Mouse (Mus musculus) neural tube, embryonic 11.5 days (tissue): ENCODE results near the gene Ppm1h. TPM values are rescaled to one million over a fixed set of nuclear protein-coding genes. Genes with fewer than 3 reads are reported as not detected.

Source experiments
- ATAC-seq: fragments of 200-750 bp; cut with Nextera tagmentation; 2 replicates; pipeline ENCODE4 v1.8.0; 2017; ENCODE audit warnings: moderate number of reproducible peaks, mild to moderate bottlenecking, moderate TSS enrichment, moderate library complexity; ENCODE audit not compliant: insufficient read depth, low FRiP score, low TSS enrichment
- DNase-seq: peaks from one replicate; pipeline ENCODE4 v3.0.0-alpha.2; 2015; ENCODE audit warnings: low spot score
- H3K27ac ChIP-seq: fragments of 300-500 bp; sonication (generic); 2 replicates; pipeline ENCODE4 v1.5.1; 2014; ENCODE audit warnings: low read depth, mild to moderate bottlenecking, low read length
- H3K27me3 ChIP-seq: fragments of 300-500 bp; sonication (generic); 2 replicates; pipeline ENCODE4 v1.6.1; 2014; ENCODE audit warnings: mild to moderate bottlenecking, low read length, mixed read lengths; ENCODE audit not compliant: control insufficient read depth, insufficient read depth
- H3K36me3 ChIP-seq: fragments of 300-500 bp; sonication (generic); 2 replicates; pipeline ENCODE4 v1.6.1; 2014; ENCODE audit warnings: mild to moderate bottlenecking, low read length, moderate library complexity, mixed read lengths; ENCODE audit not compliant: control insufficient read depth, insufficient read depth
- H3K4me1 ChIP-seq: fragments of 300-500 bp; sonication (generic); 2 replicates; pipeline ENCODE4 v1.6.1; 2014; ENCODE audit warnings: low read length, mixed read lengths; ENCODE audit not compliant: control insufficient read depth, insufficient read depth
- H3K4me2 ChIP-seq: fragments of 300-500 bp; sonication (generic); 2 replicates; pipeline ENCODE4 v1.6.1; 2014; ENCODE audit warnings: low read depth, mild to moderate bottlenecking, moderate library complexity
- H3K4me3 ChIP-seq: fragments of 300-500 bp; sonication (generic); 2 replicates; pipeline ENCODE4 v1.5.1; 2014; ENCODE audit warnings: low read depth, low read length
- H3K9ac ChIP-seq: fragments of 300-500 bp; sonication (generic); 2 replicates; pipeline ENCODE4 v1.6.1; 2014; ENCODE audit warnings: mild to moderate bottlenecking, low read length
- H3K9me3 ChIP-seq: fragments of 300-500 bp; sonication (generic); 2 replicates; pipeline ENCODE4 v1.6.1; 2016; ENCODE audit warnings: low read length; ENCODE audit not compliant: control insufficient read depth
- WGBS: fragments of 180-500 bp; shearing (Covaris S2); extraction: QIAGEN DNeasy Blood & Tissue Kit; methylation state at CpG from one replicate; pipeline ENCODE4 v1.1.7; 2014; 5-methylcytosine and 5-hydroxymethylcytosine counted together
- polyA plus RNA-seq: library from polyadenylated mRNA; unstranded; fragments of >200 nt; fragmentation: Nextera tagmentation; extraction: Ambion mirVana; gene quantifications from 2 replicates; pipeline ENCODE4 v1.2.1, GENCODE M21; 2014

Ppm1h gene
- polyA plus RNA-seq, 1 experiment from 2014 or later, result 15.1 TPM

- Histone ChIP-seq H3K9ac (no peak overlapping the region), H3K27me3 (no peaks in the 10 kb centered on the region), H3K36me3 (no peaks in the 10 kb centered on the region), H3K4me3 (no peak overlapping the region), H3K4me2 (no peak overlapping the region), H3K27ac (no peak overlapping the region), H3K4me1 (peaks cover 11% of the 10 kb centered on the region; the same call in 1 of the 2 replicates), H3K9me3 (no peaks in the 10 kb centered on the region)
- DNase-seq (no peak), ATAC-seq (peak; percentile 35; the same call in 1 of the 2 replicates)
- 55% methylated on average over 8 of the region's 8 CpGs for WGBS
Measured at GRCm38 (mm10) chr10:122716286-122716685, 37.7 kb downstream of the Ppm1h start.

GRCm38 (mm10) chr10:122716739-122717474 is 38.3 kb downstream of the Ppm1h start:
- no peaks in the 10 kb centered on the region for H3K27me3 ChIP-seq
- H3K4me3 ChIP-seq, result no peak overlapping the region
- H3K27ac ChIP-seq, result no peak overlapping the region
- no peak overlapping the region for H3K9ac ChIP-seq
- DNase-seq, result no peak
- peaks cover 11% of the 10 kb centered on the region; the same call in 1 of the 2 replicates for H3K4me1 ChIP-seq
- WGBS, result 84% methylated on average over 14 of the region's 14 CpGs
- H3K4me2 ChIP-seq, result no peak overlapping the region
- no peaks in the 10 kb centered on the region for H3K36me3 ChIP-seq
- ATAC-seq, result no peak
- H3K9me3 ChIP-seq, result no peaks in the 10 kb centered on the region

GRCm38 (mm10) chr10:122717754-122718415 is 39.3 kb downstream of the Ppm1h start:
- H3K4me3 ChIP-seq, result no peak overlapping the region
- WGBS, result 78% methylated on average over 14 of the region's 14 CpGs
- no peak overlapping the region for H3K27ac ChIP-seq
- H3K4me2 ChIP-seq, result no peak overlapping the region
- no peaks in the 10 kb centered on the region for H3K27me3 ChIP-seq
- DNase-seq, result no peak
- no peaks in the 10 kb centered on the region for H3K36me3 ChIP-seq
- H3K9me3 ChIP-seq, result no peaks in the 10 kb centered on the region
- no peak overlapping the region for H3K9ac ChIP-seq
- H3K4me1 ChIP-seq, result peaks cover 9% of the 10 kb centered on the region; the same call in 1 of the 2 replicates
- no peak for ATAC-seq

GRCm38 (mm10) chr10:122718951-122719350 is 40.4 kb downstream of the Ppm1h start:
- Histone ChIP-seq H3K36me3 (no peaks in the 10 kb centered on the region), H3K27me3 (no peaks in the 10 kb centered on the region), H3K27ac (no peak overlapping the region), H3K4me1 (peaks cover 9% of the 10 kb centered on the region; the same call in 1 of the 2 replicates), H3K4me3 (no peak overlapping the region), H3K9ac (no peak overlapping the region), H3K4me2 (no peak overlapping the region), H3K9me3 (no peaks in the 10 kb centered on the region)
- DNase-seq (no peak), ATAC-seq (no peak)
- WGBS, result 92% methylated on average over 6 of the region's 7 CpGs

GRCm38 (mm10) chr10:122722111-122722510 is 43.5 kb downstream of the Ppm1h start:
- H3K4me2 ChIP-seq, result no peak overlapping the region
- 81% methylated on average over 6 of the region's 6 CpGs for WGBS
- H3K9ac ChIP-seq, result no peak overlapping the region
- no peak overlapping the region for H3K4me3 ChIP-seq
- no peaks in the 10 kb centered on the region for H3K9me3 ChIP-seq
- H3K27me3 ChIP-seq, result no peaks in the 10 kb centered on the region
- H3K36me3 ChIP-seq, result no peaks in the 10 kb centered on the region
- DNase-seq (no peak), ATAC-seq (no peak)
- H3K4me1 ChIP-seq, result no peaks in the 10 kb centered on the region
- H3K27ac ChIP-seq, result no peak overlapping the region

GRCm38 (mm10) chr10:122724692-122725091 is 46.1 kb downstream of the Ppm1h start:
- H3K9ac ChIP-seq, result no peak overlapping the region
- no peak for ATAC-seq

GRCm38 (mm10) chr10:122727228-122727627 is 48.7 kb downstream of the Ppm1h start:
- H3K27me3 ChIP-seq, result no peaks in the 10 kb centered on the region
- H3K27ac ChIP-seq, result no peak overlapping the region
- no peak overlapping the region for H3K4me3 ChIP-seq
- H3K9me3 ChIP-seq, result no peaks in the 10 kb centered on the region
- H3K36me3 ChIP-seq, result no peaks in the 10 kb centered on the region
- H3K4me1 ChIP-seq, result no peaks in the 10 kb centered on the region
- ATAC-seq (no peak), DNase-seq (no peak)
- no peak overlapping the region for H3K4me2 ChIP-seq
- WGBS, result 82% methylated on average over 4 of the region's 4 CpGs
- H3K9ac ChIP-seq, result no peak overlapping the region

More at GRCm38 (mm10) chr10:122724692-122725091, 46.1 kb downstream of the Ppm1h start:
- no peak overlapping the region for H3K27ac ChIP-seq
- no peak overlapping the region for H3K4me2 ChIP-seq
- WGBS, result 91% methylated on average over 4 of the region's 4 CpGs
- no peaks in the 10 kb centered on the region for H3K9me3 ChIP-seq
- no peak overlapping the region for H3K4me3 ChIP-seq
- H3K36me3 ChIP-seq, result no peaks in the 10 kb centered on the region
- H3K27me3 ChIP-seq, result no peaks in the 10 kb centered on the region
- H3K4me1 ChIP-seq, result no peaks in the 10 kb centered on the region
- DNase-seq, result no peak

GRCm38 (mm10) chr10:122728172-122728571 is 49.6 kb downstream of the Ppm1h start:
- no peak overlapping the region for H3K4me3 ChIP-seq
- H3K36me3 ChIP-seq, result no peaks in the 10 kb centered on the region
- no peak for DNase-seq
- ATAC-seq, result no peak
- H3K9ac ChIP-seq, result no peak overlapping the region
- no peaks in the 10 kb centered on the region for H3K27me3 ChIP-seq
- WGBS, result 91% methylated on average over 2 of the region's 2 CpGs
- no peak overlapping the region for H3K27ac ChIP-seq
- no peak overlapping the region for H3K4me2 ChIP-seq
- H3K9me3 ChIP-seq, result no peaks in the 10 kb centered on the region
- no peaks in the 10 kb centered on the region for H3K4me1 ChIP-seq

GRCm38 (mm10) chr10:122732146-122732545 is 53.6 kb downstream of the Ppm1h start:
- Histone ChIP-seq H3K9me3 (no peaks in the 10 kb centered on the region), H3K27ac (no peak overlapping the region), H3K4me2 (no peak overlapping the region), H3K4me1 (no peaks in the 10 kb centered on the region), H3K36me3 (no peaks in the 10 kb centered on the region), H3K27me3 (no peaks in the 10 kb centered on the region), H3K9ac (no peak overlapping the region), H3K4me3 (no peak overlapping the region)
- DNase-seq (no peak), ATAC-seq (no peak)
- WGBS, result 99% methylated on average over 3 of the region's 3 CpGs
